Mouse (Mus musculus): ENCODE measurements at regions not wholly inside any gene's neighbourhood (a gene's known extent, or its start where the extent isn't known, plus 50 kb on each side); places are given as distances from the start of the nearest gene placed in this dataset.

- no peaks in the 10 kb centered on the region for H3K4me1 ChIP-seq (ENCODE audit: control insufficient read depth, insufficient read depth, low read length)
- WGBS, result 72% methylated on average over 9 of the region's 9 CpGs
- H3K27me3 ChIP-seq (ENCODE audit: control insufficient read depth, insufficient read depth, low read length), result no peaks in the 10 kb centered on the region
- no peak overlapping the region for H3K4me3 ChIP-seq (replicated peaks; ENCODE audit: insufficient read depth, low read depth, low read length)
- H3K27ac ChIP-seq (ENCODE audit: insufficient read depth, low read length), result no peak overlapping the region
- no peak for DNase-seq
- TF ChIP-seq POLR2A (IDR thresholded peaks at IDR 0.05; ENCODE audit: borderline replicate concordance, insufficient read depth, low read length), result no peak
- TF ChIP-seq CTCF (IDR thresholded peaks at IDR 0.05; ENCODE audit: borderline replicate concordance, insufficient read depth, low read depth, low read length), result no peak
Measured at GRCm38 (mm10) chr1:121709317-121709860, 141.6 kb upstream of the Ddx18 start.

- Histone ChIP-seq H3K4me1 (ENCODE audit: control insufficient read depth, insufficient read depth, low read length) (no peaks in the 10 kb centered on the region), H3K4me3 (replicated peaks; ENCODE audit: insufficient read depth, low read depth, low read length) (no peak overlapping the region), H3K27me3 (ENCODE audit: control insufficient read depth, insufficient read depth, low read length) (no peaks in the 10 kb centered on the region), H3K27ac (ENCODE audit: insufficient read depth, low read length) (no peak overlapping the region)
- no peak for DNase-seq
- WGBS, result 64% methylated on average over 10 of the region's 10 CpGs
- TF ChIP-seq CTCF (IDR thresholded peaks at IDR 0.05; ENCODE audit: borderline replicate concordance, insufficient read depth, low read depth, low read length) (no peak), POLR2A (IDR thresholded peaks at IDR 0.05; ENCODE audit: borderline replicate concordance, insufficient read depth, low read length) (no peak)
Measured at GRCm38 (mm10) chr1:121708301-121708700, 140.5 kb upstream of the Ddx18 start.

GRCm38 (mm10) chr1:121701826-121702225 lies 134.0 kb upstream of the Ddx18 start:
- Histone ChIP-seq H3K4me3 (replicated peaks; ENCODE audit: insufficient read depth, low read depth, low read length) (no peak overlapping the region), H3K27ac (ENCODE audit: insufficient read depth, low read length) (no peak overlapping the region), H3K4me1 (ENCODE audit: control insufficient read depth, insufficient read depth, low read length) (no peaks in the 10 kb centered on the region), H3K27me3 (ENCODE audit: control insufficient read depth, insufficient read depth, low read length) (no peaks in the 10 kb centered on the region)
- TF ChIP-seq POLR2A (IDR thresholded peaks at IDR 0.05; ENCODE audit: borderline replicate concordance, insufficient read depth, low read length) (no peak), CTCF (IDR thresholded peaks at IDR 0.05; ENCODE audit: borderline replicate concordance, insufficient read depth, low read depth, low read length) (no peak)
- DNase-seq, result no peak
- WGBS, result 60% methylated on average over 7 of the region's 7 CpGs

- WGBS, result 91% methylated on average over 1 of the region's 1 CpGs
- Histone ChIP-seq H3K27me3 (ENCODE audit: control insufficient read depth, insufficient read depth, low read length) (no peaks in the 10 kb centered on the region), H3K4me3 (replicated peaks; ENCODE audit: insufficient read depth, low read depth, low read length) (no peak overlapping the region), H3K27ac (ENCODE audit: insufficient read depth, low read length) (no peak overlapping the region), H3K4me1 (ENCODE audit: control insufficient read depth, insufficient read depth, low read length) (no peaks in the 10 kb centered on the region)
- TF ChIP-seq POLR2A (IDR thresholded peaks at IDR 0.05; ENCODE audit: borderline replicate concordance, insufficient read depth, low read length) (no peak), CTCF (IDR thresholded peaks at IDR 0.05; ENCODE audit: borderline replicate concordance, insufficient read depth, low read depth, low read length) (no peak)
- no peak for DNase-seq
Measured at GRCm38 (mm10) chr1:121653901-121654300, 86.1 kb upstream of the Ddx18 start.

- TF ChIP-seq CTCF (IDR thresholded peaks at IDR 0.05; ENCODE audit: borderline replicate concordance, insufficient read depth, low read depth, low read length) (no peak), POLR2A (IDR thresholded peaks at IDR 0.05; ENCODE audit: borderline replicate concordance, insufficient read depth, low read length) (no peak)
- Histone ChIP-seq H3K4me1 (ENCODE audit: control insufficient read depth, insufficient read depth, low read length) (no peaks in the 10 kb centered on the region), H3K4me3 (replicated peaks; ENCODE audit: insufficient read depth, low read depth, low read length) (no peak overlapping the region), H3K27me3 (ENCODE audit: control insufficient read depth, insufficient read depth, low read length) (no peaks in the 10 kb centered on the region), H3K27ac (ENCODE audit: insufficient read depth, low read length) (no peak overlapping the region)
- whole genome bisulfite sequencing, result 84% methylated on average over 3 of the region's 3 CpGs
- no peak for DNase-seq
Measured at GRCm38 (mm10) chr1:121650071-121650470, 82.3 kb upstream of the Ddx18 start.

GRCm38 (mm10) chr1:121631466-121631865 lies 63.7 kb upstream of the Ddx18 start:
- WGBS, result 70% methylated on average over 2 of the region's 2 CpGs
- TF ChIP-seq CTCF (IDR thresholded peaks at IDR 0.05; ENCODE audit: borderline replicate concordance, insufficient read depth, low read depth, low read length) (no peak), POLR2A (IDR thresholded peaks at IDR 0.05; ENCODE audit: borderline replicate concordance, insufficient read depth, low read length) (no peak)
- no peak overlapping the region for H3K4me3 ChIP-seq (replicated peaks; ENCODE audit: insufficient read depth, low read depth, low read length)
- no peak overlapping the region for H3K27ac ChIP-seq (ENCODE audit: insufficient read depth, low read length)
- H3K27me3 ChIP-seq (ENCODE audit: control insufficient read depth, insufficient read depth, low read length), result no peaks in the 10 kb centered on the region; the same call in 1 of the 2 replicates
- no peak for DNase-seq
- no peaks in the 10 kb centered on the region for H3K4me1 ChIP-seq (ENCODE audit: control insufficient read depth, insufficient read depth, low read length)

- DNase-seq, result no peak
- H3K4me3 ChIP-seq (replicated peaks; ENCODE audit: insufficient read depth, low read depth, low read length), result no peak overlapping the region
- no peaks in the 10 kb centered on the region for H3K27me3 ChIP-seq (ENCODE audit: control insufficient read depth, insufficient read depth, low read length)
- no peak overlapping the region for H3K27ac ChIP-seq (ENCODE audit: insufficient read depth, low read length)
- TF ChIP-seq CTCF (IDR thresholded peaks at IDR 0.05; ENCODE audit: borderline replicate concordance, insufficient read depth, low read depth, low read length), result no peak
- TF ChIP-seq POLR2A (IDR thresholded peaks at IDR 0.05; ENCODE audit: borderline replicate concordance, insufficient read depth, low read length), result no peak
- H3K4me1 ChIP-seq (ENCODE audit: control insufficient read depth, insufficient read depth, low read length), result no peaks in the 10 kb centered on the region
- 31% methylated on average over 7 of the region's 7 CpGs for WGBS
Measured at GRCm38 (mm10) chr1:121620262-121620661, 52.5 kb upstream of the Ddx18 start.

- no peaks in the 10 kb centered on the region for H3K27me3 ChIP-seq (ENCODE audit: control insufficient read depth, insufficient read depth, low read length)
- H3K4me3 ChIP-seq (replicated peaks; ENCODE audit: insufficient read depth, low read depth, low read length), result no peak overlapping the region
- TF ChIP-seq POLR2A (IDR thresholded peaks at IDR 0.05; ENCODE audit: borderline replicate concordance, insufficient read depth, low read length) (no peak), CTCF (IDR thresholded peaks at IDR 0.05; ENCODE audit: borderline replicate concordance, insufficient read depth, low read depth, low read length) (no peak)
- DNase-seq, result no peak
- H3K4me1 ChIP-seq (ENCODE audit: control insufficient read depth, insufficient read depth, low read length), result no peaks in the 10 kb centered on the region
- no peak overlapping the region for H3K27ac ChIP-seq (ENCODE audit: insufficient read depth, low read length)
Measured at GRCm38 (mm10) chr1:121618550-121618949, 50.8 kb upstream of the Ddx18 start.
